Mouse (Mus musculus): Measurements from ENCODE around the gene Uba52.

Uba52 gene

DNA sequence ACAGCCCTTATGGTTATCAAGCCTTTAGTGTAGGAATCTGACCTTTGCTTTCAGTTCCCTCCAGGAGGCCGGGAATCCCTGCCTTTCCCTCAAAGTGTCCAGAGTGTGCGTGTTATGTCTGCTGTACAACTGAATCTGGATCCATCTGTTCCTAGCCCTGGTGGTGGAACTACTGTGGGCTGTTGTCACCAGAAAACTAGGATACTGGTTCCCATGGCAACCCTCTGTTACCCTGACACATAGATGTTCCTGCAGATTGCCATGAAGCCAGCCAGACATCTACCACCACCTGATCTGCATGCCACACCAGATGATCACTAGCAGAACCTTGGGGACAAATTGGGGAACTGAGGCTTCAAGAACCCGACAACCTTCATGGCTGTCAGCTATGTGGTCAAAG, 28.7 kb downstream of the Uba52 start:
- DNase-seq (ENCODE audit: low spot score): no peak

- peak; percentile 76 for DNase-seq (ENCODE audit: low spot score)
Observed at GRCm38 (mm10) chr8:70477269-70477982, 33.2 kb downstream of the Uba52 start.

- peak; percentile 99 for DNase-seq (ENCODE audit: low spot score)
Observed at GRCm38 (mm10) chr8:70476333-70477268, 34.0 kb downstream of the Uba52 start, which contains the start of gene Klhl26. TSS of gene Klhl26 (minus strand) at chr8:70476968.

- no peak for DNase-seq (ENCODE audit: low spot score)
Observed at GRCm38 (mm10) chr8:70471856-70472255, 38.7 kb downstream of the Uba52 start.

GRCm38 (mm10) chr8:70469938-70470337, 40.7 kb downstream of the Uba52 start:
- DNase-seq (ENCODE audit: low spot score): no peak

DNA sequence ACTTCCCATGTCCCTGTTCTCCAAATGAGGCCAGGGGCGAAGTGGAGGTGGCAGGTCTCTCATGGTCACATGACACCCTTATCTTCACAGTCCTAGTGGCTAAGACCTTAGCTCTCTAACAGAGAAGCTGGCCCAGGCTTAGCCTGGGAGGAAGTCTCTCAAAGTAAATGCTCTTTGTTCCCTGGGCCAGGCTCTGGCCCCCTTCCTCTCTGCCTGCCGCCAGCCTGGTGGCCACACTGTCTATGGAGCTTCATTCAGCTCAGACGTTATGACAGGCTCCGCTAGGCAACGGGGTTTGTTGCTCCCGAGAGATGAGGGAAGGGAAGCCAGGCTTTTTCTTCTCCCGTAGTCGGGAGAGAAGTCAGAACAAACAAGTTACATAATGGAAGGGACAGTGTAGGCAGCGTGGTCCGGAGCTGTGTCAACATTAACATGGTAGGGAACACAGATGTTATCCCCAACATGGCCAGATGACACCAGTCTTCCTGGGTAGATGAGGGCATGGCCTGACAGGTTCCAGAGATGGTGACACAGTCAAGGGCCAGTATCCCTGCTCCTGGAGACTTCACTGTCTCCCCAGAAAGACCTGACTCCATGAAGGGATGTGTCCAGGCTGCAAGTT, 41.2 kb downstream of the Uba52 start:
- peak; percentile 60 for DNase-seq (ENCODE audit: low spot score)

DNA sequence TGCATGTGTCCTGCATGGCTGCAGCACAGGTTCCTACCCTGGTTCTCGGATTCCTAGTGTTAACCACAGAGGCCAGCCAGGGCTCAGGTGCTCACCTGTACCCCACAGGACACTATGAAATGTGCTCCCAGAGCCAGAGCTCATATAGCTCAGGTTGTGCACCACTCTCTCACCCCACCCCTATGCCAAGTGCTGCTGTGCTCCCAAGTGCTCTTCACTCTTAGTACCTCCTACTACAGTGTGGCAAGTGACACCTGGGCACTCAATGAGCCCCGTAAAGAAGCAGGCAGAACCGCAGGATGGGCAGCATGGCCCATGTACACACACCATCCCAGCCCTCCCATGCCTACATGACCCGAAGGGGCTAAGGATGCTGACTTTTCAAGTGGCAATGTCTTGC, 41.9 kb downstream of the Uba52 start:
- DNase-seq (ENCODE audit: low spot score): no peak

DNA sequence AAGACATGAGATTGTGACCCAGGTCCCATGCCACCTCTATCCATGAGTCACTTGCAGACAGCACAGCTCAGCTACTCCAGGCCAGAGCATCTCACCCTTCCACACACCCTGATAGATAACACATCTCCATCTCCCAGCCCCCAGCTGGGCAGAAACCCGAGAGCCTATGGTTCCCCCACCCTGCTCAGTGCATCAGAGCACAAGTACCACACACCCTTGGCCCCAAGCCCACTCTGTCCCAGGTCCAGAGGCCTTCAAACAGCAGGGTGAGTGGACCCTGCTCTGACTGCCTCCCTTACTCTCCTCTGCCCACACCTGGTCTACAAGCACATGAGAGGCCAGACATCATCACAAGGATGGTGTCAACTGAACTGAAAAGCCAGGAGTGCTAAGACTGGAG, 42.7 kb downstream of the Uba52 start:
- DNase-seq (ENCODE audit: low spot score): no peak

DNA sequence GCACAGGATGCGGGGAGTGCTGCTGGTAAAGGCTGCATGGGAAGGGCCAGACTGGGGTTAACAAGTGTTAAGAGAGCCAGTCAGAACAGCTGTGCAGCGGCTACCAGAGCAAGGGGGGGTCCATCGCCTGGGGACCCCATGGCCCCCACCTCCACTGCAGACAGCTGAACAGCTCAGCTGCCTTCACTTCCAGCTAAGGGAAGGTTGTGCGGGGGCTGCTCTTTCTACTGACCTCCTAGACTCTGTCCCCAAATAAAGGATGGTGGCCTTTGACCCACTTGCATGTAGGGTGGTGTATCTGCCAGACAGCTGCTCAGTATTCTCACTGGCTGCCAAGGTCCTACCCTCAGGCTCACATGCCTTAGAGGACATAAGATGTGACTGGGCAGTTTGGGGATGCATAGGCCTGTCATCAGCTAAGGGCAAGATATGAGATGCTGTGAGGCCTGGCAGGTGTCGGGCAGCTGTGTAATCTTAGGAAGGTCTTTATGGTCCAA, 43.3 kb downstream of the Uba52 start:
- DNase-seq (ENCODE audit: low spot score): no peak

DNA sequence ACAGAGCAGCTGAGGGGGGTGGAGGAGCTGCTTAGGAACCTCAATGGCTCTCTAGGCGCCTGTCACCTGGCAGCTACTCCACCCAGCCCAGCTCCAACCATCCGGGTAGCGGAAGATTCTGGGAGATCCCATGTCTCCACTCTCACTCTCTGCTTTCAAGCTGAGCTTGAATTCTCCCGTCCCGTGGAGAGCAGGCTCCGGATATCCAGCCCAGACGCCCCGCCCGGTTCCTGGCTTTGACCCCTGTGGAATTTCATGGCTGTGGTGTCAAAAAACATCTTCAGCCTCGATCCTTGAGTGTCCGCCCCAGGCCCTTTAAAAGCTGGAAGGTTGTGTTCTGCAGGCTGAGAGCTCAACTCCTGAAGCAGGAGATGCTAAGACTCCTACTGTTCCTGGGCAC, 43.8 kb downstream of the Uba52 start:
- DNase-seq (ENCODE audit: low spot score): no peak

DNA sequence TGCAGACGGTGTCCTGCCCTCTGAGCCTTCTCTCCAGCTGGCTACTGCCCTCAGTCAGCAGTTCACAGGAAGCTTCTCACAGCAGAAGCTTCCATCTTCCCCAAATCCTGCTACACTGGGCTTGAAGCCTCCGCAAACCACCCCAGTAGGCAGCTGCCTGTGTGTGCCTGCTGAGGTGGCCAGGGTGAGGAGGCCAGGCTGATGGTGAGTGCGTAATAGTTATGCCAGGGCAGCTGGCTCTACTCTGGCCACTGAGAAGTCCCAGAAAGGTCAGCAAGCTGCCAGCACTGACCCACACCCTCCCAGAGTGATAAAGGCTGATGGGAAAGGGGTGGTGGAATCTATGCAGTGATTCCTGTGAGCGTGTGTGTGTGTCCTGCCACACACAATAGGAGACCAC, 44.3 kb downstream of the Uba52 start:
- DNase-seq (ENCODE audit: low spot score): no peak

- DNase-seq (ENCODE audit: low spot score): no peak
Observed at GRCm38 (mm10) chr8:70465701-70466100, 44.9 kb downstream of the Uba52 start.

GRCm38 (mm10) chr8:70464162-70464561, 46.4 kb downstream of the Uba52 start:
- no peak for DNase-seq (ENCODE audit: low spot score)

- DNase-seq (ENCODE audit: low spot score): no peak
Observed at GRCm38 (mm10) chr8:70463306-70463705, 47.3 kb downstream of the Uba52 start.

DNA sequence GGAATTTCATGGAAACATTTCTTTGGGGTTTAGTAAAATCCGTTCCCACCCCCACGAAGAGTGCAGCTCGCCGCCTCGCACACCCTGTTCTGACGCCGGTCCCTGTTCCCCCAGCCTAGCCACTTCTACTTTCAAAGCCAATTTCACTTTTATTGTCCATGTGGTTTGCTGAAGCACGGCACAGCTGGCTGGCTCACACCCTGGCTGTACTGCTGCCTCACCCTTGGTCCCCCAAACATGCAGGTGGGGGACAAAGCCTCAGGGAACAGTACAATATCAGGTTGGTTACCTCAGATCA, 48.1 kb downstream of the Uba52 start:
- DNase-seq (ENCODE audit: low spot score): no peak

- no peak for DNase-seq (ENCODE audit: low spot score)
Observed at GRCm38 (mm10) chr8:70461765-70462515, 48.7 kb downstream of the Uba52 start.

DNA sequence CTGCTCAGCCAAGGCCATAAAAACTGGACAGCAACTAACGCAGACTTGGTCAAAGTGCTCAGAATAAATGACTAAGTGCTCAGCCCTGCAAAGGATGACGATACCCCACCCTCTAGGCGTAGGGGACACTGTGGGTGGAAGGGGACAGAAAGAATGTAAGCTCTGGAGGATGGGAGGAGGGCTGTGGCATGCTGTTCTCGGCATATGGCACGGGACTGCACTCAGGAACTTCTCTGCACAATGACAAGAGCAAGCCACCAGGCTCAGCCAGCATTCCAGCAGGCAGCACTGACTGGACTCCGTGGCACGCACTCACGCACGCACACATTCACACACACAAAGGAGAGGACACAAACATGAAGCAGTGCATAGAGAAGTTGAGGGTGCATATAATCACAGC, 50.0 kb downstream of the Uba52 start:
- DNase-seq (ENCODE audit: low spot score): no peak

DNA sequence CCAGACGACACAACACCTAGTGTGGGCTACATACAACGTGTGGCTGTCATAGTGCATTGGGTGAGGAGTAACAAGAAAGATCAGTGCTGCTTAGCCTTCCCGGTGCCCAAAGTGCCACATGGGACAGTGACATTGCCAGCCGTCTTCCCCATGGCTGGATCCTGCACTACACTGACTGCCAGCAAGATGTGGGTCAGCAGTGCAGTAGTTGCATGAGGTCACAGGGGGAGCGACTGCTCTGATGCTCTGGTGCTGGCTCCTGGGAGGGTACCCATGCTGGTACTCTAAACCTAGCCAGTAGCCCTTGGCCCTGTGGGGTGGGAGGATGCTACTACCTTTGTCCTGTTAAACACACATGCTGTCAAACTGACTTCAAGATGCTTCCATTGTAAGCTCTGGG, 50.4 kb downstream of the Uba52 start:
- no peak for DNase-seq (ENCODE audit: low spot score)

DNA sequence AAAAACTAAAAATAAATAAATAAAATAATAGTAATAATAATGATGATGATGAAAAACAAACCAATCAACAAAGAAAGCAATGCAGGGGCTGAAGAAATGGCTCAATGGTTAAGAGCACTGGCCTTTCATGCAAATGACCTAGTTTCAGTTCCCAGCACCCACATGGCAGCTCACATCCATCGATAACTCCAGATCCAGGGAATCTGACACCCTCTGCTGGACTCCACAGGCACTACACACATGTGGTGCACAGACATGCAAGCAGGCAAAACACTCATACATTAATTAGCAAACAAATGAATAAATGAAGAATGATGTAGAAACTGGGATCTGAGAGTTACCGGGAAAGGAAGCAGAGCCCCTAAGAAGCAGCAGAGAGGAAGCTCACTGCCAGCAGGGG, 51.0 kb downstream of the Uba52 start:
- DNase-seq (ENCODE audit: low spot score): no peak

- DNase-seq (ENCODE audit: low spot score): no peak
Observed at GRCm38 (mm10) chr8:70458462-70458861, 52.1 kb downstream of the Uba52 start.

Data from yolk sac, embryonic 10.5 days (tissue).